Mouse (Mus musculus) cerebellum, adult 2 months (tissue): ENCODE results near the gene Smarca4.

Experiments used
- CTCF ChIP-seq: fragments of 200-500 bp; IDR thresholded peaks from 2 replicates; pipeline ENCODE4 v1.5.1; 2011; ENCODE audit warnings: low read depth, mild to moderate bottlenecking, control low read depth, low read length, moderate library complexity, borderline replicate concordance; ENCODE audit not compliant: insufficient read depth
- POLR2A ChIP-seq: fragments of 200-500 bp; IDR thresholded peaks from 2 replicates; pipeline ENCODE4 v1.6.1; 2011; ENCODE audit warnings: low read length, control low read depth, borderline replicate concordance; ENCODE audit not compliant: insufficient read depth

DNA sequence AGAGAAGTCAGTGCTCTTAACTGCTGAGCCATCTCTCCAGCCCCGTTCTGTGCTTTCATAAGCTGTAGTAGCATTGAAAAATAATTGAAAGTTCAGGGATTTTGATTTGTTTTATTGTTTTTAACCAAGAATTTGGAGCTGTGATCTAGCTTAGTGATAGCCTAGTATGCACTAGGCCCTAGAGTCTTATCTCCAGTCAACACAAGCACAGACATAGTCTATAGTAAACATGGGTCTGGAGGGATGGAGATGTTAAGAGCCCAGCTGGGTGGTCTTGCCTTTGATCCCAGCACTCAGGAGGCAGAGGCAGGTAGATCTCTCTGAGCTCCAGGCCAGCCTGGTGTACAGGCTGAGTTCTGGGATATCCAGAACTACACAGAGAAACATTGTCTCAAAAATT is 6.7 kb downstream of the Smarca4 start:
- TF ChIP-seq POLR2A (no peak), CTCF (no peak)
